Mouse (Mus musculus): ENCODE data around the gene Ldb1. TPM values are rescaled to one million over a fixed set of nuclear protein-coding genes. Genes with fewer than 3 reads are reported as not detected.
A peak's percentile ranks its signal among the peaks of the same experiment; 100 is the strongest.

Ldb1 gene
- polyA plus RNA-seq, 1 experiment from 2014 or later, result 50.6 TPM

GRCm38 (mm10) chr19:46040149-46040902 lies 4.7 kb downstream of the Ldb1 start:
- Histone ChIP-seq H3K4me1 (ENCODE audit: control insufficient read depth, insufficient read depth, low read depth, low read length) (peaks cover 68% of the 10 kb centered on the region), H3K36me3 (ENCODE audit: control insufficient read depth, insufficient read depth, low read length) (peaks cover 8% of the 10 kb centered on the region), H3K4me3 (ENCODE audit: low read length) (peak overlapping the region; percentile 72), H3K27ac (ENCODE audit: low read depth, low read length) (peak overlapping the region; percentile 84), H3K9ac (ENCODE audit: low read depth, low read length) (peak overlapping the region; percentile 84; the same call in 1 of the 2 replicates), H3K9me3 (ENCODE audit: control insufficient read depth, low read length) (no peaks in the 10 kb centered on the region), H3K4me2 (ENCODE audit: low read length) (peak overlapping the region; percentile 92), H3K27me3 (replicated peaks; ENCODE audit: control insufficient read depth, insufficient read depth, low read length) (no peaks in the 10 kb centered on the region)
- 37% methylated on average over 14 of the region's 14 CpGs for WGBS
- ATAC-seq, result no peak

- Histone ChIP-seq H3K4me3 (ENCODE audit: low read length) (peak overlapping the region; percentile 72), H3K4me2 (ENCODE audit: low read length) (peak overlapping the region; percentile 92), H3K9me3 (ENCODE audit: control insufficient read depth, low read length) (no peaks in the 10 kb centered on the region), H3K9ac (ENCODE audit: low read depth, low read length) (peak overlapping the region; percentile 84), H3K27me3 (replicated peaks; ENCODE audit: control insufficient read depth, insufficient read depth, low read length) (no peaks in the 10 kb centered on the region), H3K27ac (ENCODE audit: low read depth, low read length) (peak overlapping the region; percentile 84), H3K4me1 (ENCODE audit: control insufficient read depth, insufficient read depth, low read depth, low read length) (peaks cover 68% of the 10 kb centered on the region), H3K36me3 (ENCODE audit: control insufficient read depth, insufficient read depth, low read length) (peaks cover 17% of the 10 kb centered on the region)
- WGBS, result 2% methylated on average over 28 of the region's 30 CpGs
- ATAC-seq, result peak; percentile 79
Measured at GRCm38 (mm10) chr19:46039478-46039877, 5.5 kb downstream of the Ldb1 start.

DNA sequence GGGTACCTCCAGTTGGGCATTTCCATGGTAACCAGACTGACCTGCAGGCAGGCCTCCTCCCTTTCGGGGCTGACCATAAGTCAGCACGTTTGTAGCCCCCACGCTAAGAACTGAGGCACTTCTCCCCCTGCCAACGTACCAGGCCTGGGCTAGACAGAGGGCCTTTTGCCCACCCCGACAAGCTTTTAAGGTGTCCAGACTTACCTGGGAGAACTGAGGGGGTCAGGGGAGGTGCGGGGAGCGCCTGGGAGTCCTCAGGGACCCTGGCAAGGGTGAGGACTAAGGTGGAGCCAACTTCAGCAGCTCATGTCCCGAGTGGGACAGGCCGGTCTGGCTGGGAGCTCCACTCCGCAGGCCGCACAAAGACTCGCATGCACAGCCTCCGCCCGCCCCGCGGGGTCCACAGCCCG lies 6.2 kb downstream of the Ldb1 start:
- Histone ChIP-seq H3K4me1 (ENCODE audit: control insufficient read depth, insufficient read depth, low read depth, low read length) (peaks cover 63% of the 10 kb centered on the region), H3K9me3 (ENCODE audit: control insufficient read depth, low read length) (no peaks in the 10 kb centered on the region), H3K36me3 (ENCODE audit: control insufficient read depth, insufficient read depth, low read length) (peaks cover 23% of the 10 kb centered on the region), H3K4me3 (ENCODE audit: low read length) (peak overlapping the region; percentile 72), H3K4me2 (ENCODE audit: low read length) (peak overlapping the region; percentile 92), H3K27ac (ENCODE audit: low read depth, low read length) (peak overlapping the region; percentile 84), H3K27me3 (replicated peaks; ENCODE audit: control insufficient read depth, insufficient read depth, low read length) (no peaks in the 10 kb centered on the region), H3K9ac (ENCODE audit: low read depth, low read length) (peak overlapping the region; percentile 84)
- 0% methylated on average over 15 of the region's 17 CpGs for WGBS
- ATAC-seq, result peak; percentile 28; the same call in 1 of the 2 replicates

DNA sequence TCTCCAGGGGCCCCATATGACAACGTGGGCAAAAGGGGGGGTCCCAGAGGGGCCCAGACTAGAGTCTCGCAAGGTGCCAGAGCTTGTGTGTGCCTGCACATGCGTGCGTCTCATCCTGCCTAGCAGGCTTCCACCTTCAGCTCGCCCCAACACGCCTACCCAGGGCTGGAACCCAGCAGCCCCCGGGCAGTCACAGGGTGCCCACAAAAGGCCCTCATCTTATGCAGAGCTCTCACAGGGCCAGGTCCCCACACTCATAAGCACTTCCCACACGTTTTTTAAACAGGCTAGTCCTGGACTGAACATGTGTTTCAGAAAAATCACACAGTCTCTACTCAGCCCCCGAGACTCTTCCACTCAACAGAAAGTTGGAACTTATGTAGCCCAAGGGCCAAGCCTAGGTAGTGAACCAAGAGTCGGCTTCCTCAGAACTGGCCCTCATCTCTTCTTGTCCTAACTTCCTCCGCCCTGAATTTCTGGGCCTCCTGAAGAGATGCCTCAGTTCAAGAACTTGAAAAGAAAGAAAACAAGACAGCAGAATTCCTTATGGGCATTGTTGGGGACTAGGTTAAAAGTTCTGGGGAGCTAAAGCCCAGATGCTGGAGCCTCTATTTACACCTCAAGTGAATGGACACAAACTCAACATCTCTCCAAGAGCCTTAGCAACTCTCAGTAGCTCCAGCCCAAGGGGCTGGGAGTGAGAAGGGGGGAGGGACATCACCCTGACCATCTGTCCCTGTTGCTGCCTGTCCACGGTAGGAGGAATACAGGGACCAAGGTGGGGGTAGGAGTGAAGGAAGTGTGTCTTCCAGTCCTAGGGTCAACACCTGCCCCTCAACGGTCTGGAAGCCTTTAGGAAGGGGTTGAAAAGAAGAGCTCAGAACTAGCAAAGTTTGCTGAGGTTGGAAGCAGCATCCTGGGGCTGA lies 6.8 kb downstream of the Ldb1 start:
- Histone ChIP-seq H3K9me3 (ENCODE audit: control insufficient read depth, low read length) (no peaks in the 10 kb centered on the region), H3K27ac (ENCODE audit: low read depth, low read length) (peak overlapping the region; percentile 84), H3K4me1 (ENCODE audit: control insufficient read depth, insufficient read depth, low read depth, low read length) (peaks cover 57% of the 10 kb centered on the region), H3K4me2 (ENCODE audit: low read length) (peak overlapping the region; percentile 92), H3K4me3 (ENCODE audit: low read length) (peak overlapping the region; percentile 72), H3K36me3 (ENCODE audit: control insufficient read depth, insufficient read depth, low read length) (peaks cover 29% of the 10 kb centered on the region), H3K9ac (ENCODE audit: low read depth, low read length) (peak overlapping the region; percentile 84), H3K27me3 (replicated peaks; ENCODE audit: control insufficient read depth, insufficient read depth, low read length) (no peaks in the 10 kb centered on the region)
- 5% methylated on average over 13 of the region's 13 CpGs for WGBS
- no peak for ATAC-seq

DNA sequence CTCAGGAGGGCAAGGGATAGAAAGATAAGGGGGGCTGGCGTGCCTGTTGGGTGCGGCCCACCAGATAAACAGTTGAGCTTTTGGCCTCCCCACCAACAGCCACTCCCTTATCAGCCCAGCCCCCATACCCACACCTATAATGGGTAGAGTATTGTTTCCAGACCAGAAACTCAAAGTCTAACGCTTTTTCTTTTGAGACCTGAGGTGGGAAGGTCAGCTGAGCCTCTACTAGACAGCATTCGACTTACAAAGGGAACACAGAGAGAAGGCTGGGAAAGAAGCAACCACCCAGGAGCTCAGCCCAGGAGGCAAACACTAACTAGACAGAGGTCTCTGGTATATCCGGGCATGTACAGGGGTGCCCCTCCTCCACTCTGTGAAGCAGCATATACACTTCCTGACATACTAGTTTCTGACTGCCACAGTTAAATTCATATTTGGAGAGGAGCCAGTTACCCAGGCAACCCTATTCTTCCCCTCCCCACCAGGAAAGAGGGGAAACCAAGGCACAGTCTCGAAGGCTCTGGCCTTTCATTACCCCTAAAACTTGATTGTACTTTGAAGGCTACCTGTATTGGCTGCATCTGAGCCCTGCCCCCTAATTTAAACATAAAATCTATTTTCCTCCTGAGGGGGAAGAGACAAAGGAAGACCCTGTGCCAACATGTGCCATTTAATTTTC lies 7.6 kb downstream of the Ldb1 start:
- H3K4me2 ChIP-seq (ENCODE audit: low read length), result peak overlapping the region; percentile 92
- peaks cover 49% of the 10 kb centered on the region for H3K4me1 ChIP-seq (ENCODE audit: control insufficient read depth, insufficient read depth, low read depth, low read length)
- 11% methylated on average over 6 of the region's 6 CpGs for WGBS
- H3K36me3 ChIP-seq (ENCODE audit: control insufficient read depth, insufficient read depth, low read length), result peaks cover 32% of the 10 kb centered on the region
- H3K27me3 ChIP-seq (replicated peaks; ENCODE audit: control insufficient read depth, insufficient read depth, low read length), result no peaks in the 10 kb centered on the region
- ATAC-seq, result no peak
- H3K9ac ChIP-seq (ENCODE audit: low read depth, low read length), result peak overlapping the region; percentile 84
- peak overlapping the region; percentile 40 for H3K27ac ChIP-seq (ENCODE audit: low read depth, low read length)
- H3K4me3 ChIP-seq (ENCODE audit: low read length), result peak overlapping the region; percentile 72
- H3K9me3 ChIP-seq (ENCODE audit: control insufficient read depth, low read length), result no peaks in the 10 kb centered on the region

DNA sequence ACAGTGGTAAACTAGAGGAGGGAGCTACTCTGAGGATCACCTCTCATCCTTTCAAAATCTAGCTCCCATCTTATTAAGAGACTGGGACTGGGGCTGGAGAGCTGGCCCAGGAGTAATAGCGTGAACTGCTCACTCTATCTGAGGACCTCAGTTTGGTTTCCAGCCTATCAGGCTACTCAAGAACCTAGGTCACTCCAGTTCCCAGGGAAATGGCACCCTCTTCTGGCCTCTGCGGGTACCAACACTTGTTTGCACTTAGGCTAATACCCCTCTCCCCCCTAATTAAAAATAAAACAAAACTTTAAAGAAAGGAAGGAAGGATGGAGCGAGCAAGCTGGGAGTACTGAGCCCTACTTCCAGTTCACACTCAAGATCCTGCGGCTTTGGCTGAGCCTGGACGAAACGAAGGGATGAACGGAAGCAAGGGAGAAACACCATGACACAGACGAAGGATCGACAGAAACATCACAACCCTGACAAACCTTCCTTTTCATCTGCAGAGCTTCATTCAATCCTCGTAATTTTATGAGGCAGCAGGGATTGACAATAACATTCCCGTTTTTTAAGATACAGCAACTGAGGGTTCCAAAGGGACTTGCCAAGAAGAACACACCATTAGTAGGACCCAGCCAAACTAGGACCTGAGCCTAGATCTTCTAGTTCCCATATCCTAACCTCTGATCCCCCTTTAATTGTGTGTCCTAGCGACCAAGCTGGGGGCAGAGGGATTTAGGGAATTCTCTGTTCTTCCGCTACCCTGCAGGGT lies 8.4 kb downstream of the Ldb1 start:
- ATAC-seq, result no peak
- Histone ChIP-seq H3K4me3 (ENCODE audit: low read length) (peak overlapping the region; percentile 72), H3K36me3 (ENCODE audit: control insufficient read depth, insufficient read depth, low read length) (peaks cover 38% of the 10 kb centered on the region), H3K4me1 (ENCODE audit: control insufficient read depth, insufficient read depth, low read depth, low read length) (peaks cover 41% of the 10 kb centered on the region), H3K27me3 (replicated peaks; ENCODE audit: control insufficient read depth, insufficient read depth, low read length) (no peaks in the 10 kb centered on the region), H3K27ac (ENCODE audit: low read depth, low read length) (peak overlapping the region; percentile 40), H3K9ac (ENCODE audit: low read depth, low read length) (peak overlapping the region; percentile 84; the same call in 1 of the 2 replicates), H3K9me3 (ENCODE audit: control insufficient read depth, low read length) (no peaks in the 10 kb centered on the region), H3K4me2 (ENCODE audit: low read length) (peak overlapping the region; percentile 92)
- 64% methylated on average over 13 of the region's 13 CpGs for WGBS

DNA sequence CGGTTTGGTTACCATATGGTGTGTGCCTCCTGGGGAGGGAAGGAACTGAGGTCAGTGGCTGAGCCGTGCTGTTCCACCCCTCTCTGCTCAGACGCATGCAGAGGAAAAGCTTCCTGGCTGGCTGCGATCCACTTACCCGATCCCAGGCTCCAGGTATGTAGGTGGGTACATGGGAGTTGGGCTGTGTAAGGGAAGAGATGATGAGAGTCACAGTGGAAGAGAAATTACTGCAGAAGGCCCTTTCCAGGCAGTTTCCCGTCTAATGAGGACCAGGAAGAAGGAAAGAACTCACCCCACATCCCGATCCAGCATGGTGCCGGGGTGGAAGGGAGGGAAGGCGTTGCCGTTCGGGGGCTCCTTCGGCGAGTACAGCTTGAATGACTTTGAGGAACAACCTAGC lies 9.0 kb downstream of the Ldb1 start:
- H3K9me3 ChIP-seq (ENCODE audit: control insufficient read depth, low read length), result no peaks in the 10 kb centered on the region
- no peak overlapping the region for H3K4me3 ChIP-seq (ENCODE audit: low read length)
- H3K9ac ChIP-seq (ENCODE audit: low read depth, low read length), result no peak overlapping the region
- H3K27me3 ChIP-seq (replicated peaks; ENCODE audit: control insufficient read depth, insufficient read depth, low read length), result no peaks in the 10 kb centered on the region
- peaks cover 38% of the 10 kb centered on the region for H3K36me3 ChIP-seq (ENCODE audit: control insufficient read depth, insufficient read depth, low read length)
- WGBS, result 81% methylated on average over 13 of the region's 13 CpGs
- H3K27ac ChIP-seq (ENCODE audit: low read depth, low read length), result no peak overlapping the region
- peaks cover 35% of the 10 kb centered on the region for H3K4me1 ChIP-seq (ENCODE audit: control insufficient read depth, insufficient read depth, low read depth, low read length)
- H3K4me2 ChIP-seq (ENCODE audit: low read length), result no peak overlapping the region
- no peak for ATAC-seq

DNA sequence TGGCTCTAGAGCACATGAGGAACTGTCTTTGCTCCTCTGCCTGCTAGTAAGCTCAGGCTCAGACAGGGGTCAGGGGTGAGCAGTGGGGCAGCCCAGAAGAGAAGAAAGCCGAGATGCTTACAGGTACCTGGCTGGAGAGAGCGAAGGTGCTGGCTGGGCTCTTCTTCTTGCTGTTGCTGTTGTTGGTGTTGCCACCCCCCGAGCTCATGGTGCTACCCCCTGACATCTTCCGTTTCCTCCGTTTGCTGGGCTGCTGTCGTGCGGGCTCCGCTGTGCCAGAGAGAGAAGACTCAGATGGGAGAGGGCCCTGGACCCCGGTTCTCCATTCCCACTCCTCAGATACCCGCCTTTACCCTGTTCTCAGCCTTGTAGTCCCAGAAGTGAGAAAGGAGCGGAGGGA lies 11.1 kb downstream of the Ldb1 start:
- no peak overlapping the region for H3K4me3 ChIP-seq (ENCODE audit: low read length)
- H3K9ac ChIP-seq (ENCODE audit: low read depth, low read length), result no peak overlapping the region
- no peak for ATAC-seq
- no peak overlapping the region for H3K27ac ChIP-seq (ENCODE audit: low read depth, low read length)
- 90% methylated on average over 11 of the region's 11 CpGs for WGBS
- peaks cover 23% of the 10 kb centered on the region for H3K4me1 ChIP-seq (ENCODE audit: control insufficient read depth, insufficient read depth, low read depth, low read length)
- H3K4me2 ChIP-seq (ENCODE audit: low read length), result no peak overlapping the region
- H3K9me3 ChIP-seq (ENCODE audit: control insufficient read depth, low read length), result no peaks in the 10 kb centered on the region; the same call in 1 of the 2 replicates
- H3K36me3 ChIP-seq (ENCODE audit: control insufficient read depth, insufficient read depth, low read length), result peaks cover 38% of the 10 kb centered on the region
- H3K27me3 ChIP-seq (replicated peaks; ENCODE audit: control insufficient read depth, insufficient read depth, low read length), result no peaks in the 10 kb centered on the region
